Mouse (Mus musculus) stomach, embryonic 15.5 days (tissue): ENCODE measurements around the gene Vars. TPM values are rescaled to one million over a fixed set of nuclear protein-coding genes. Genes with fewer than 3 reads are reported as not detected.
"Not testable (repeated sequence)": the region's sequence is repeated elsewhere in the genome, so short reads cannot be mapped to it uniquely, and the experiment has no call there.

ENCODE experiments used
- ATAC-seq: fragments of 200-750 bp; cut with Nextera tagmentation; 2 replicates; pipeline ENCODE4 v1.8.0; 2017; ENCODE audit warnings: low read depth, moderate number of reproducible peaks, moderate TSS enrichment; ENCODE audit not compliant: insufficient read depth, low FRiP score
- H3K27ac ChIP-seq: fragments of 300-500 bp; sonication (generic); 2 replicates; pipeline ENCODE4 v1.5.1; 2015; ENCODE audit warnings: mild to moderate bottlenecking, inconsistent platforms
- H3K27me3 ChIP-seq: fragments of 300-500 bp; sonication (generic); replicated peaks from 2 replicates; pipeline ENCODE4 v1.6.1; 2015; ENCODE audit warnings: inconsistent platforms
- H3K36me3 ChIP-seq: fragments of 300-500 bp; sonication (generic); 2 replicates; pipeline ENCODE4 v1.6.1; 2015; ENCODE audit warnings: inconsistent platforms
- H3K4me1 ChIP-seq: fragments of 300-500 bp; sonication (generic); 2 replicates; pipeline ENCODE4 v1.6.1; 2015; ENCODE audit warnings: inconsistent platforms
- H3K4me2 ChIP-seq: fragments of 300-500 bp; sonication (generic); 2 replicates; pipeline ENCODE4 v1.6.1; 2015; ENCODE audit warnings: mild to moderate bottlenecking, inconsistent platforms
- H3K4me3 ChIP-seq: fragments of 300-500 bp; sonication (generic); replicated peaks from 2 replicates; pipeline ENCODE4 v1.5.1; 2015; ENCODE audit warnings: inconsistent platforms
- H3K9ac ChIP-seq: fragments of 300-500 bp; sonication (generic); 2 replicates; pipeline ENCODE4 v1.6.1; 2015; ENCODE audit warnings: inconsistent platforms
- H3K9me3 ChIP-seq: fragments of 300-500 bp; sonication (generic); 2 replicates; pipeline ENCODE4 v1.6.1; 2016; ENCODE audit warnings: inconsistent platforms
- WGBS: fragments of 180-500 bp; shearing (Covaris S2); methylation state at CpG from one replicate; pipeline ENCODE4 v1.1.7; 2015; 5-methylcytosine and 5-hydroxymethylcytosine counted together
- polyA plus RNA-seq: library from polyadenylated mRNA; unstranded; fragments of >200 nt; fragmentation: Nextera tagmentation; extraction: Ambion mirVana; gene quantifications from 2 replicates; pipeline ENCODE4 v1.2.1, GENCODE M21; 2015

Gene Vars
- polyA plus RNA-seq, 1 experiment from 2014 or later = 119 TPM

- Histone ChIP-seq H3K4me1 (peaks cover 6% of the 10 kb centered on the region), H3K27me3 (no peaks in the 10 kb centered on the region), H3K27ac (no peak overlapping the region), H3K36me3 (no peaks in the 10 kb centered on the region), H3K9ac (no peak overlapping the region), H3K4me2 (no peak overlapping the region), H3K9me3 (no peaks in the 10 kb centered on the region), H3K4me3 (no peak overlapping the region)
- WGBS = 74% methylated on average over 3 of the region's 3 CpGs
- ATAC-seq = no peak
Measured at GRCm38 (mm10) chr17:34975581-34976492, 24.9 kb upstream of the Vars start.

DNA sequence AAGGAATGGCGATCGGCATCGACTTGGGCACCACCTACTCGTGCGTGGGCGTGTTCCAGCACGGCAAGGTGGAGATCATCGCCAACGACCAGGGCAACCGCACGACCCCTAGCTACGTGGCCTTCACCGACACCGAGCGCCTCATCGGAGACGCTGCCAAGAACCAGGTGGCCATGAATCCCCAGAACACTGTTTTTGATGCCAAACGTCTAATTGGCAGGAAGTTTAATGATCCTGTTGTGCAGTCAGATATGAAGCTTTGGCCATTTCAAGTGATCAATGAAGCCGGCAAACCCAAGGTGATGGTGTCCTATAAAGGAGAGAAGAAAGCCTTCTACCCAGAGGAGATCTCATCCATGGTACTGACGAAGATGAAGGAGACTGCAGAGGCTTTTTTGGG lies 23.8 kb upstream of the Vars start:
- Histone ChIP-seq H3K4me1 (peaks cover 8% of the 10 kb centered on the region), H3K4me2 (no peak overlapping the region), H3K9me3 (no peaks in the 10 kb centered on the region), H3K9ac (no peak overlapping the region), H3K36me3 (no peaks in the 10 kb centered on the region), H3K27me3 (no peaks in the 10 kb centered on the region), H3K4me3 (no peak overlapping the region), H3K27ac (no peak overlapping the region)
- ATAC-seq = no peak
- 92% methylated on average over 20 of the region's 20 CpGs for WGBS

- 85% methylated on average over 27 of the region's 27 CpGs for WGBS
- Histone ChIP-seq H3K27ac (no peak overlapping the region), H3K9ac (no peak overlapping the region), H3K36me3 (no peaks in the 10 kb centered on the region), H3K4me1 (peaks cover 11% of the 10 kb centered on the region), H3K27me3 (no peaks in the 10 kb centered on the region), H3K9me3 (no peaks in the 10 kb centered on the region), H3K4me2 (no peak overlapping the region), H3K4me3 (no peak overlapping the region)
- ATAC-seq = no peak
Measured at GRCm38 (mm10) chr17:34978239-34978638, 22.5 kb upstream of the Vars start.

GRCm38 (mm10) chr17:34979631-34980030 lies 21.2 kb upstream of the Vars start:
- no peaks in the 10 kb centered on the region for H3K9me3 ChIP-seq
- peaks cover 13% of the 10 kb centered on the region for H3K4me1 ChIP-seq
- no peak overlapping the region for H3K27ac ChIP-seq
- 89% methylated on average over 4 of the region's 4 CpGs for WGBS
- no peak overlapping the region for H3K4me3 ChIP-seq
- H3K27me3 ChIP-seq = no peaks in the 10 kb centered on the region
- H3K4me2 ChIP-seq = no peak overlapping the region
- no peak for ATAC-seq
- H3K9ac ChIP-seq = no peak overlapping the region
- no peaks in the 10 kb centered on the region for H3K36me3 ChIP-seq

GRCm38 (mm10) chr17:34980655-34981054 lies 20.1 kb upstream of the Vars start:
- WGBS = 11% methylated on average over 2 of the region's 2 CpGs
- no peaks in the 10 kb centered on the region for H3K9me3 ChIP-seq
- peaks cover 2% of the 10 kb centered on the region for H3K36me3 ChIP-seq
- H3K27me3 ChIP-seq = no peaks in the 10 kb centered on the region
- peak overlapping the region; percentile 64; the same call in 1 of the 2 replicates for H3K9ac ChIP-seq
- ATAC-seq = no peak
- peak overlapping the region; percentile 69 for H3K4me3 ChIP-seq
- peak overlapping the region; percentile 99; the same call in 1 of the 2 replicates for H3K27ac ChIP-seq
- peak overlapping the region; percentile 85 for H3K4me2 ChIP-seq
- peaks cover 13% of the 10 kb centered on the region for H3K4me1 ChIP-seq

GRCm38 (mm10) chr17:34981690-34982180 lies 19.1 kb upstream of the Vars start, which contains the start of gene Lsm2:
Gene Lsm2 (plus strand): TSS chr17:34981862.
- H3K9me3 ChIP-seq = no peaks in the 10 kb centered on the region
- H3K36me3 ChIP-seq = peaks cover 10% of the 10 kb centered on the region
- WGBS = under 1% methylated on average over 58 of the region's 58 CpGs
- H3K27me3 ChIP-seq = no peaks in the 10 kb centered on the region
- H3K9ac ChIP-seq = peak within 1 kb of the TSS; percentile 64
- peak; percentile 95 for ATAC-seq
- peak within 1 kb of the TSS; percentile 69 for H3K4me3 ChIP-seq
- H3K4me2 ChIP-seq = peak within 1 kb of the TSS; percentile 85
- peaks cover 13% of the 10 kb centered on the region for H3K4me1 ChIP-seq
- H3K27ac ChIP-seq = peak within 1 kb of the TSS; percentile 99

- ATAC-seq = no peak
- Histone ChIP-seq H3K27ac (peak overlapping the region; percentile 99), H3K4me1 (peaks cover 13% of the 10 kb centered on the region), H3K27me3 (no peaks in the 10 kb centered on the region), H3K9ac (peak overlapping the region; percentile 64), H3K36me3 (peaks cover 10% of the 10 kb centered on the region), H3K9me3 (no peaks in the 10 kb centered on the region), H3K4me2 (peak overlapping the region; percentile 85), H3K4me3 (peak overlapping the region; percentile 69)
- under 1% methylated on average over 15 of the region's 15 CpGs for WGBS
Measured at GRCm38 (mm10) chr17:34982328-34982727, 18.5 kb upstream of the Vars start.

- Histone ChIP-seq H3K27me3 (no peaks in the 10 kb centered on the region), H3K27ac (no peak overlapping the region), H3K4me2 (no peak overlapping the region), H3K36me3 (peaks cover 13% of the 10 kb centered on the region), H3K9me3 (no peaks in the 10 kb centered on the region), H3K4me1 (peaks cover 13% of the 10 kb centered on the region), H3K4me3 (no peak overlapping the region), H3K9ac (no peak overlapping the region)
- ATAC-seq = no peak
- 72% methylated on average over 2 of the region's 2 CpGs for WGBS
Measured at GRCm38 (mm10) chr17:34984218-34984617, 16.6 kb upstream of the Vars start.

DNA sequence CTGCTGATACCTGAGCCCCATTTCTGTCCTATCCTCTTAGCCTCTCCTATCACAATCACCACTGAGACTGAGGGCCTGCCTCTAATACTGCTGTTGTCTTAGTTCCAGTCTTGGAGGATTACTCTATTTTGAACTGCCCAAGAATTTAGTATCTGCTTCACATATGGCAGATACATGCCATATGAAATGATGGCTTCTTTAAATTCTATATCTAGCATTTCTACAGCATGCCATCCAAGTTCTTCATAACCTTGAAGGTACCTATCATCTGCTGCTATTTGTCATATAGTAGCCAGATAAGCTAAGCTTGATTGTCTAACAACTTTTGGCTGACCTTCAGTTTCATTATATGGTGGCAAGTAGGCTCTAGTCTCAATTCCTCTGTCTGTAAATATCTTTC lies 6.0 kb upstream of the Vars start:
- Histone ChIP-seq H3K9ac (no peak overlapping the region), H3K4me1 (peaks cover 25% of the 10 kb centered on the region), H3K27ac (no peak overlapping the region), H3K9me3 (no peaks in the 10 kb centered on the region), H3K36me3 (0 out of 2 replicates have a peak, but pooled peaks cover 6% of the 10 kb centered on the region), H3K27me3 (no peaks in the 10 kb centered on the region), H3K4me3 (no peak overlapping the region), H3K4me2 (no peak overlapping the region)
- ATAC-seq = no peak

GRCm38 (mm10) chr17:34995192-34995591 lies 5.6 kb upstream of the Vars start:
- ATAC-seq = not testable (repeated sequence)

GRCm38 (mm10) chr17:34995927-34996326 lies 4.9 kb upstream of the Vars start:
- not testable (repeated sequence) for H3K9me3 ChIP-seq, H3K4me2 ChIP-seq, H3K36me3 ChIP-seq, H3K27ac ChIP-seq, H3K27me3 ChIP-seq, H3K9ac ChIP-seq, H3K4me3 ChIP-seq, ATAC-seq
- H3K4me1 ChIP-seq = peaks cover 28% of the 10 kb centered on the region
- WGBS = 91% methylated on average over 4 of the region's 4 CpGs

More at GRCm38 (mm10) chr17:34995192-34995591, 5.6 kb upstream of the Vars start:
- not testable (repeated sequence) for H3K4me2 ChIP-seq, H3K9me3 ChIP-seq, H3K36me3 ChIP-seq, H3K27me3 ChIP-seq, H3K9ac ChIP-seq, H3K27ac ChIP-seq, H3K4me3 ChIP-seq
- 85% methylated on average over 4 of the region's 4 CpGs for WGBS
- peaks cover 28% of the 10 kb centered on the region for H3K4me1 ChIP-seq

DNA sequence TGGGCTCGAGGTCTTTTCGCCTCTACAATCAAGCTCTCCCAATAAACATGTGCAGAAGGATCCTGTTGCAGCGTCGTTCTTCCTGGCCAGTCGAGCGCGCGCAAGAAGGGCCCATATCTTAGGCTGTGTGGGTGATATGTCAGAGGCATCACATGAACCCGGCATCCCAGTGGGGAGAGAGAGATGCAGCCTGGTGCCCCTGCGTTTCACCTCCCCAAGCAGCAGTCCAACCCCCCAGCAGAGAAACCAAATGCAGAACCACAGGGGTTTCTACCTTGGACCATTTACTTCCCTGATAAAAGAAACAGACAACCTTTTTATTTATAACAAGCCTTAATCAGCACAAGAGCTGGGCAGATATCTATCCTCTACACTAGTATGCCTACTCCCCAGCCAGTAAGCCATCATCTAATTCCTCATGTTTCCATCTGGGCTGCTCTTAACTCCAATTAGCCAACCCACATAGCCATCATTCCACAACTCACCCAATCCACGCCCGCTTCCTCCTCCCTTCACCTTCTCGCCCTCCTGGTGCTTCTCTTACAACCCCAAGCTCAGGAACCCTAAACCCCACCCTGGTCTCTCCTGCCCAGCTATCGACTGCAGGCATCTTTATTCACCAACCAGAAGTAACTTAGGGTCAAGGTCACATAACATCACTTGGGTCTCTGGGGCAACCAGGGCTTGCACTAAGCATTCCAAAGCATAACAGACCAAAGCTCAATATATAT lies 4.2 kb upstream of the Vars start:
- Histone ChIP-seq H3K27ac (no peak overlapping the region), H3K4me1 (peaks cover 28% of the 10 kb centered on the region), H3K9me3 (no peaks in the 10 kb centered on the region), H3K4me2 (peak overlapping the region; percentile 90), H3K36me3 (0 out of 2 replicates have a peak, but pooled peaks cover 6% of the 10 kb centered on the region), H3K27me3 (no peaks in the 10 kb centered on the region), H3K9ac (no peak overlapping the region), H3K4me3 (no peak overlapping the region)
- ATAC-seq = no peak
- 87% methylated on average over 14 of the region's 14 CpGs for WGBS
